16 mouse cellular contexts compared by ENCODE assay signal in the genomic region with DNA sequence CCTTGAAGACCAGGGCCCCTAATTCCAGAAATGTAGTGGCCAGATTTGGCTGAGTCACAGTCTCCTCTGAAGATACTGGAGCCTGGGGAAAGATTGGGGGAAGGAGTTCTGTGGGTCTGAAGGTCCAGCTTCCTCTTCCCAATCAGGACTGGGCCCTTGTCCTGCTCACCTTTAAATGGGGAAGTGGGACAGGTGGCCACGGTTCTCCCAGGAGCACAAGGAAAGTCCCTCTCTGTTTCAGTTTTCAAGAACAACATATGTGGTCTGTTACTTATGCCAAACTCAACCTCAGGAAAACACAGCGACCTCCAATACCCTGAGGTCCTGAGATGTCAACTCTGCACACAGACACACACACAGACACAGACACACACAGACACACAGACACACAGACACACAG. TPM values are rescaled to one million over a fixed set of nuclear protein-coding genes. Genes with fewer than 3 reads are reported as not detected.
"Had no signal": no experiment of that assay in that cellular context is flagged by ENCODE, and none has a peak within 500 bp of the region (broad histone marks: within the 10 kb centered on the region; RNA-seq: fewer than 3 reads in every experiment).

No protein-coding gene starts in this region.

- ATAC-seq: liver, embryonic 12.5 days had no signal

- H3K4me2 ChIP-seq: liver, embryonic 12.5 days; midbrain, embryonic 12.5 days; neural tube, embryonic 13.5 days; neural tube, embryonic 15.5 days had no signal

- H3K9me3 ChIP-seq: liver, embryonic 12.5 days; midbrain, embryonic 10.5 days; midbrain, embryonic 12.5 days; neural tube, embryonic 13.5 days; neural tube, embryonic 15.5 days had no signal

- H3K4me3 ChIP-seq: liver, embryonic 12.5 days; midbrain, embryonic 10.5 days; midbrain, embryonic 12.5 days; neural tube, embryonic 13.5 days; neural tube, embryonic 15.5 days had no signal

- H3K9ac ChIP-seq: liver, embryonic 12.5 days; liver, embryonic 14.5 days; midbrain, embryonic 12.5 days; neural tube, embryonic 13.5 days; neural tube, embryonic 15.5 days had no signal

- H3K36me3 ChIP-seq: liver, embryonic 12.5 days; midbrain, embryonic 10.5 days; midbrain, embryonic 12.5 days; neural tube, embryonic 13.5 days; neural tube, embryonic 15.5 days had no signal

- DNase-seq: lung, adult 18-20 months; midbrain, embryonic 14.5 days; right cerebral cortex, adult 18-20 months; right cerebral cortex, postnatal 25 days; right cerebral cortex, postnatal 4 days; spleen, adult 18-20 months; thymus, adult 18-20 months; thymus, postnatal 14 days; thymus, postnatal 36 days had no signal

- H3K27me3 ChIP-seq: midbrain, embryonic 12.5 days; neural tube, embryonic 13.5 days; neural tube, embryonic 15.5 days had no signal

- H3K4me1 ChIP-seq: liver, embryonic 12.5 days; midbrain, embryonic 12.5 days; neural tube, embryonic 13.5 days; neural tube, embryonic 15.5 days had no signal

- H3K27ac ChIP-seq: liver, embryonic 12.5 days; liver, embryonic 14.5 days; midbrain, embryonic 10.5 days; midbrain, embryonic 12.5 days; neural tube, embryonic 13.5 days; neural tube, embryonic 15.5 days had no signal

RNA-seq across cellular contexts. Expression of gene Slc2a5, which starts 40.4 kb away (rescaled TPM):
- total RNA-seq: megakaryocyte-erythroid progenitor cell, adult 5-6 weeks had no signal
